Mouse (Mus musculus) CH12.LX (cell line): ENCODE data around the gene Hsdl1. TPM values are rescaled to one million over a fixed set of nuclear protein-coding genes. Genes with fewer than 3 reads are reported as not detected.

Experiments used
- DNase-seq: peaks from one replicate; pipeline ENCODE4 v3.0.0-alpha.2; 2013; ENCODE audit errors: extremely low read depth
- H3K27ac ChIP-seq: 2 replicates; pipeline ENCODE4 v1.5.1; 2012; ENCODE audit warnings: low read depth, mild to moderate bottlenecking, control low read depth, moderate library complexity; ENCODE audit not compliant: insufficient read depth
- H3K27me3 ChIP-seq: replicated peaks from 2 replicates; pipeline ENCODE3; 2012; ENCODE audit warnings: inconsistent platforms
- H3K36me3 ChIP-seq, 2 experiments: replicated peaks in 1 of 2; 2 replicates each; pipeline versions ENCODE3 to v1.6.1; 2012; ENCODE audit warnings: inconsistent platforms in 1 of 2, low read length in 1 of 2, mild to moderate bottlenecking in 1 of 2, mixed read lengths in 1 of 2, moderate library complexity in 1 of 2; ENCODE audit not compliant: control insufficient read depth in 1 of 2, insufficient read depth in 1 of 2
- H3K4me1 ChIP-seq, 2 experiments: 2 replicates each; pipeline ENCODE4 v1.6.1; 2012; ENCODE audit warnings: inconsistent platforms in 1 of 2, moderate library complexity in 1 of 2; ENCODE audit not compliant: insufficient read depth in 2 of 2, control insufficient read depth in 1 of 2
- H3K4me2 ChIP-seq: 2 replicates; pipeline ENCODE4 v1.6.1; 2012; ENCODE audit warnings: low read depth, mild to moderate bottlenecking, control low read depth; ENCODE audit not compliant: poor library complexity, insufficient read depth, severe bottlenecking
- H3K4me3 ChIP-seq, 3 experiments: fragments of 150-350 bp in 1 of 3; sonication (generic) in 1 of 3; replicated peaks in 1 of 3; 2 replicates each; pipeline versions ENCODE3 to v1.5.1; 2011 to 2012; ENCODE audit warnings: low read depth in 2 of 3, low read length in 2 of 3, mild to moderate bottlenecking in 2 of 3, moderate library complexity in 2 of 3, control low read depth in 1 of 3, improper control_type of control experiment in 1 of 3, inconsistent platforms in 1 of 3, mixed read lengths in 1 of 3; ENCODE audit not compliant: poor library complexity in 1 of 3
- H3K79me2 ChIP-seq: replicated peaks from 2 replicates; pipeline ENCODE4 v1.6.1; 2012; ENCODE audit warnings: mild to moderate bottlenecking, moderate library complexity; ENCODE audit not compliant: control insufficient read depth, poor library complexity, insufficient read depth, severe bottlenecking; ENCODE audit errors: extremely low read depth
- H3K9ac ChIP-seq: 2 replicates; pipeline ENCODE4 v1.6.1; 2012; ENCODE audit warnings: low read depth, mild to moderate bottlenecking, control low read depth, moderate library complexity; ENCODE audit not compliant: insufficient read depth
- H3K9me3 ChIP-seq: replicated peaks from 2 replicates; pipeline ENCODE3; 2012; ENCODE audit warnings: low read length, inconsistent platforms, mixed read lengths
- BHLHE40 ChIP-seq: IDR thresholded peaks from 2 replicates; pipeline ENCODE4 v1.6.1; 2011; ENCODE audit warnings: mild to moderate bottlenecking, low read depth, low read length, improper control_type of control experiment
- CHD2 ChIP-seq: IDR thresholded peaks from 2 replicates; pipeline ENCODE4 v1.6.1; 2011; ENCODE audit warnings: low read length, improper control_type of control experiment
- CTCF ChIP-seq, 2 experiments: IDR thresholded peaks in 1 of 2; conservative IDR thresholded peaks in 1 of 2; 2 replicates each; pipeline ENCODE4 v1.5.1; 2011 to 2012; ENCODE audit warnings: low read depth in 2 of 2, low read length in 2 of 2, improper control_type of control experiment in 1 of 2, inconsistent platforms in 1 of 2, mild to moderate bottlenecking in 1 of 2, moderate library complexity in 1 of 2
- ELF1 ChIP-seq: IDR thresholded peaks from 2 replicates; pipeline ENCODE4 v1.6.1; 2014; ENCODE audit warnings: low read depth, mild to moderate bottlenecking, inconsistent platforms, low read length, improper control_type of control experiment
- EP300 ChIP-seq: IDR thresholded peaks from 2 replicates; pipeline ENCODE4 v1.6.1; 2011; ENCODE audit warnings: low read length, improper control_type of control experiment
- ETS1 ChIP-seq: conservative IDR thresholded peaks from 2 replicates; pipeline ENCODE4 v1.6.1; 2012; ENCODE audit warnings: low read depth, mild to moderate bottlenecking, inconsistent platforms, low read length, improper control_type of control experiment, moderate library complexity
- GABPA ChIP-seq: IDR thresholded peaks from 2 replicates; pipeline ENCODE4 v1.6.1; 2012; ENCODE audit warnings: low read depth, low read length, improper control_type of control experiment, inconsistent platforms; ENCODE audit not compliant: insufficient replicate concordance
- HCFC1 ChIP-seq: IDR thresholded peaks from 2 replicates; pipeline ENCODE4 v1.6.1; 2012; ENCODE audit warnings: low read depth, mild to moderate bottlenecking, inconsistent platforms, low read length, improper control_type of control experiment
- JUND ChIP-seq: conservative IDR thresholded peaks from 2 replicates; pipeline ENCODE4 v1.6.1; 2011; ENCODE audit warnings: low read depth, low read length, improper control_type of control experiment
- KAT2A ChIP-seq: IDR thresholded peaks from 2 replicates; pipeline ENCODE4 v1.6.1; 2012; ENCODE audit warnings: low read length, improper control_type of control experiment, inconsistent platforms; ENCODE audit not compliant: insufficient replicate concordance
- MAFK ChIP-seq: IDR thresholded peaks from 2 replicates; pipeline ENCODE4 v1.6.1; 2011; ENCODE audit warnings: low read length, improper control_type of control experiment; ENCODE audit not compliant: insufficient replicate concordance
- MAX ChIP-seq: IDR thresholded peaks from 2 replicates; pipeline ENCODE4 v1.6.1; 2011; ENCODE audit warnings: low read length, improper control_type of control experiment
- MAZ ChIP-seq: IDR thresholded peaks from 2 replicates; pipeline ENCODE4 v1.6.1; 2012; ENCODE audit warnings: low read depth, mild to moderate bottlenecking, inconsistent platforms, low read length, improper control_type of control experiment, moderate library complexity
- MEF2A ChIP-seq: IDR thresholded peaks from 2 replicates; pipeline ENCODE4 v1.6.1; 2014; ENCODE audit warnings: low read depth, mild to moderate bottlenecking, inconsistent platforms, low read length, improper control_type of control experiment, borderline replicate concordance
- PAX5 ChIP-seq: IDR thresholded peaks from 2 replicates; pipeline ENCODE4 v1.6.1; 2012; ENCODE audit warnings: low read length, inconsistent platforms, mixed read lengths
- SIN3A ChIP-seq: IDR thresholded peaks from 2 replicates; pipeline ENCODE4 v1.6.1; 2012; ENCODE audit warnings: low read length, improper control_type of control experiment, inconsistent platforms
- SMC3 ChIP-seq: IDR thresholded peaks from 2 replicates; pipeline ENCODE4 v1.6.1; 2011; ENCODE audit warnings: low read depth, low read length, improper control_type of control experiment
- TCF12 ChIP-seq: IDR thresholded peaks from 2 replicates; pipeline ENCODE4 v1.6.1; 2014; ENCODE audit warnings: low read depth, mild to moderate bottlenecking, inconsistent platforms, low read length, improper control_type of control experiment
- UBTF ChIP-seq: IDR thresholded peaks from 2 replicates; pipeline ENCODE4 v1.6.1; 2012; ENCODE audit warnings: low read depth, mild to moderate bottlenecking, inconsistent platforms, low read length, improper control_type of control experiment, moderate library complexity
- USF1 ChIP-seq: IDR thresholded peaks from 2 replicates; pipeline ENCODE4 v1.6.1; 2014; ENCODE audit warnings: low read depth, mild to moderate bottlenecking, inconsistent platforms, low read length, improper control_type of control experiment
- USF2 ChIP-seq: conservative IDR thresholded peaks from 2 replicates; pipeline ENCODE4 v1.6.1; 2011; ENCODE audit warnings: low read depth, low read length, improper control_type of control experiment
- ZC3H11A ChIP-seq: IDR thresholded peaks from 2 replicates; pipeline ENCODE4 v1.6.1; 2012; ENCODE audit warnings: low read depth, mild to moderate bottlenecking, inconsistent platforms, low read length, improper control_type of control experiment
- ZNF384 ChIP-seq: IDR thresholded peaks from 2 replicates; pipeline ENCODE4 v1.6.1; 2012; ENCODE audit warnings: low read depth, low read length, improper control_type of control experiment, inconsistent platforms
- dilution Hi-C: fragments of 300-500 bp; cut with MboI; formaldehyde crosslinking; loops from 2 replicates; pipeline ENCODE4 v1.14.3; 2020; ENCODE audit warnings: low sequenced_read_pairs; ENCODE audit not compliant: extremely low pct_unique_long_range_greater_than_20kb, extremely low pct_ligation_motif_present
- in situ Hi-C: fragments of 300-500 bp; cut with MboI; formaldehyde crosslinking; loops from 3 replicates; pipeline ENCODE4 v1.14.3; 2019; ENCODE audit warnings: low sequenced_read_pairs, low pct_ligation_motif_present, low pct_unique_long_range_greater_than_20kb, mixed read lengths
- polyA plus RNA-seq: library from polyadenylated mRNA; unstranded; fragments of >175 nt; gene quantifications from 2 replicates; pipeline ENCODE4 v1.2.1, GENCODE M21; 2012; ENCODE audit warnings: low read depth; ENCODE audit not compliant: insufficient read length
- total RNA-seq, 2 experiments: library from RNA; depleted of rRNA; stranded (reverse); fragments of 300-350 nt in 1 of 2; fragments of >200 nt in 1 of 2; gene quantifications; 2 replicates each; pipeline ENCODE4 v1.2.3; 2012 to 2014

Hsdl1 gene
- total and polyA plus RNA-seq, 3 experiments = 5.7 to 13.6 (median 8.2) TPM

DNA sequence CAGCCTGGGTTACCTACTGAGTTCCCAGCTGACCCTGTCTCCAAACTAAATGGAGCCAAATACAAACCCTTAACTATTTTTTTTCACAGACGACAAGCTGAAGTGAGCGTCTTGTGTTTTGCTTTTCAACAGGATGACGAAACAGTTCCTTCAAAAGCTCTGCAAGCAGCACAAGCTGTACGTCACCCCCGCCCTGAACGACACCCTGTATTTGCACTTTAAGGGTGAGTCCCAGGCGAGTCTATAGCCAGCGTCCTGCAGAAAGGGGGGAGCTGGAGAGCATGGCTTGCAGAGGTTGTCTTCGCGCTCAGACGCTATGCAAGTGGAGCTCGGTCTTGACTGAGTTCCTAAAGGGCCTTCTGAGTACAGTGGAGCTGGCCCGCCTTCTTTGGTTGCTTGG, 4.1 kb upstream of the Hsdl1 start:
- Histone ChIP-seq H3K4me1 (peaks cover 0 to 7% of the 10 kb centered on the region in 2 experiments; a peak in 2 of 4 replicates), H3K27me3 (peaks cover 64% of the 10 kb centered on the region), H3K79me2 (no peaks in the 10 kb centered on the region), H3K9me3 (no peaks in the 10 kb centered on the region), H3K4me2 (no peak overlapping the region), H3K4me3 (no peak overlapping the region)
- in situ Hi-C loops (no loop called here), dilution Hi-C loops (no loop called here)
- TF ChIP-seq MAZ (no peak), CTCF (conservative IDR thresholded peaks at IDR 0.05 in 1 of 2, IDR thresholded peaks at IDR 0.05 in 1 of 2; ENCODE audit: low read depth in 2 of 2, low read length in 2 of 2) (no peak), USF1 (no peak)
- TF ChIP-seq, all 38 proteins: peak for 0
- DNase-seq = no peak
- H3K27ac ChIP-seq = no peak overlapping the region
- no peak overlapping the region for H3K9ac ChIP-seq
- no peaks in the 10 kb centered on the region for H3K36me3 ChIP-seq

- Histone ChIP-seq H3K79me2 (no peaks in the 10 kb centered on the region), H3K4me1 (peaks cover 0 to 11% of the 10 kb centered on the region in 2 experiments; a peak in 2 of 4 replicates), H3K27me3 (peaks cover 60% of the 10 kb centered on the region), H3K4me2 (peak overlapping the region; percentile 73; the same call in 1 of the 2 replicates), H3K27ac (no peak overlapping the region), H3K4me3 (peak overlapping the region; percentile 25 to 69 (median 66)), H3K9ac (peak overlapping the region; percentile 36; the same call in 1 of the 2 replicates), H3K36me3 (peaks cover 0 to 2% of the 10 kb centered on the region in 2 experiments), H3K9me3 (no peaks in the 10 kb centered on the region)
- dilution Hi-C loops (no loop called here), in situ Hi-C loops (no loop called here)
- no peak for TF ChIP-seq SMC3
- no peak for TF ChIP-seq SIN3A
- TF ChIP-seq ZNF384 = no peak
- no peak for TF ChIP-seq GABPA
- no peak for TF ChIP-seq ETS1
- no peak for TF ChIP-seq HCFC1
- TF ChIP-seq JUND = no peak
- no peak for TF ChIP-seq TCF12
- DNase-seq = no peak
Measured at GRCm38 (mm10) chr8:119575366-119575726, 363 bp upstream of the Hsdl1 start.

GRCm38 (mm10) chr8:119572411-119572810, 2.6 kb downstream of the Hsdl1 start:
- peaks cover 35% of the 10 kb centered on the region for H3K27me3 ChIP-seq
- H3K4me1 ChIP-seq = peaks cover 3 to 26% of the 10 kb centered on the region in 2 experiments; a peak in 3 of 4 replicates
- dilution Hi-C loops (no loop called here), in situ Hi-C loops (no loop called here)
- TF ChIP-seq JUND = no peak
- no peak for TF ChIP-seq ZNF384
- no peak for TF ChIP-seq ELF1
- no peak for TF ChIP-seq MAFK
- TF ChIP-seq MAX = no peak
- TF ChIP-seq USF1 = no peak
- no peak for TF ChIP-seq ZC3H11A
- TF ChIP-seq CHD2 = no peak
- TF ChIP-seq SMC3 = no peak
- TF ChIP-seq USF2 = no peak
- no peak for TF ChIP-seq MEF2A
- no peak for TF ChIP-seq BHLHE40
- no peak for TF ChIP-seq KAT2A
- TF ChIP-seq EP300 = no peak
- TF ChIP-seq PAX5 = no peak
- TF ChIP-seq ETS1 = no peak
- no peak for TF ChIP-seq TCF12
- no peak for TF ChIP-seq UBTF
- no peak for TF ChIP-seq GABPA
- H3K27ac ChIP-seq = no peak overlapping the region
- H3K4me2 ChIP-seq = no peak overlapping the region
- no peak for DNase-seq
- no peak overlapping the region for H3K4me3 ChIP-seq
- no peaks in the 10 kb centered on the region for H3K79me2 ChIP-seq
- no peak overlapping the region for H3K9ac ChIP-seq
- peaks cover 0 to 8% of the 10 kb centered on the region in 2 experiments for H3K36me3 ChIP-seq
- no peaks in the 10 kb centered on the region for H3K9me3 ChIP-seq
